Mouse (Mus musculus) spleen, adult 2 months (tissue): ENCODE measurements around the gene Ift81. TPM values are rescaled to one million over a fixed set of nuclear protein-coding genes. Genes with fewer than 3 reads are reported as not detected.

Source experiments
- DNase-seq, 2 experiments: peaks; one replicate each; pipeline versions ENCODE4 v3.0.0 to v3.0.0-alpha.2; 2012 to 2021; ENCODE audit warnings: low spot score in 2 of 2, low read depth in 1 of 2
- H3K27ac ChIP-seq: fragments of 200-500 bp; 2 replicates; pipeline ENCODE4 v1.5.1; 2012; ENCODE audit warnings: low read length, inconsistent platforms; ENCODE audit not compliant: insufficient read depth
- H3K27me3 ChIP-seq: fragments of 200-500 bp; 2 replicates; pipeline ENCODE4 v1.6.1; 2012; ENCODE audit warnings: mild to moderate bottlenecking, moderate library complexity, low read length, inconsistent platforms; ENCODE audit not compliant: control insufficient read depth, insufficient read depth
- H3K36me3 ChIP-seq: fragments of 200-500 bp; 2 replicates; pipeline ENCODE4 v1.6.1; 2012; ENCODE audit warnings: mild to moderate bottlenecking, low read length, inconsistent platforms; ENCODE audit not compliant: control insufficient read depth, insufficient read depth
- H3K4me1 ChIP-seq: fragments of 200-500 bp; 2 replicates; pipeline ENCODE4 v1.6.1; 2011; ENCODE audit warnings: inconsistent platforms; ENCODE audit not compliant: control insufficient read depth, insufficient read depth, insufficient read length
- H3K4me3 ChIP-seq: fragments of 200-500 bp; 2 replicates; pipeline ENCODE4 v1.5.1; 2011; ENCODE audit warnings: mild to moderate bottlenecking, inconsistent platforms; ENCODE audit not compliant: insufficient read depth, insufficient read length; ENCODE audit errors: extremely low read depth
- CTCF ChIP-seq: fragments of 200-500 bp; IDR thresholded peaks from 2 replicates; pipeline ENCODE4 v1.5.1; 2011; ENCODE audit warnings: mild to moderate bottlenecking, inconsistent platforms; ENCODE audit not compliant: insufficient read depth, insufficient read length, insufficient replicate concordance; ENCODE audit errors: extremely low read depth
- POLR2A ChIP-seq: fragments of 200-500 bp; IDR thresholded peaks from 2 replicates; pipeline ENCODE4 v1.6.1; 2011; ENCODE audit warnings: low read depth, low read length, inconsistent platforms
- WGBS: fragments of 180-500 bp; shearing (Covaris S2); methylation state at CpG from one replicate; pipeline ENCODE4 v1.1.7; 2018; 5-methylcytosine and 5-hydroxymethylcytosine counted together
- polyA plus RNA-seq: library from polyadenylated mRNA; depleted of rRNA; stranded (reverse); fragments of >200 nt; gene quantifications from 2 replicates; pipeline ENCODE4 v1.2.3, GENCODE M21; 2012

The Ift81 gene
- polyA plus RNA-seq, 1 experiment: 0.34 TPM

- Histone ChIP-seq H3K4me1 (peaks cover 6% of the 10 kb centered on the region; the same call in 1 of the 2 replicates), H3K36me3 (no peaks in the 10 kb centered on the region), H3K27ac (no peak overlapping the region), H3K27me3 (no peaks in the 10 kb centered on the region), H3K4me3 (no peak overlapping the region)
- WGBS: 12% methylated on average over 9 of the region's 9 CpGs
- TF ChIP-seq POLR2A: no peak
- TF ChIP-seq CTCF: no peak
- DNase-seq: no peak
Measured at GRCm38 (mm10) chr5:122511405-122511804, 102.9 kb downstream of the Ift81 start.

GRCm38 (mm10) chr5:122510651-122511157 is 103.6 kb downstream of the Ift81 start:
- TF ChIP-seq CTCF (no peak), POLR2A (no peak)
- 84% methylated on average over 17 of the region's 17 CpGs for WGBS
- Histone ChIP-seq H3K27me3 (no peaks in the 10 kb centered on the region), H3K36me3 (no peaks in the 10 kb centered on the region), H3K4me3 (no peak overlapping the region), H3K27ac (no peak overlapping the region), H3K4me1 (peaks cover 6% of the 10 kb centered on the region; the same call in 1 of the 2 replicates)
- no peak for DNase-seq

GRCm38 (mm10) chr5:122509608-122510007 is 104.7 kb downstream of the Ift81 start:
- TF ChIP-seq POLR2A (no peak), CTCF (no peak)
- Histone ChIP-seq H3K4me3 (no peak overlapping the region), H3K27me3 (no peaks in the 10 kb centered on the region), H3K36me3 (no peaks in the 10 kb centered on the region), H3K4me1 (peaks cover 6% of the 10 kb centered on the region; the same call in 1 of the 2 replicates), H3K27ac (no peak overlapping the region)
- DNase-seq: no peak
- WGBS: 46% methylated on average over 7 of the region's 7 CpGs

- H3K4me3 ChIP-seq: no peak overlapping the region
- TF ChIP-seq POLR2A: no peak
- no peak for TF ChIP-seq CTCF
- no peak overlapping the region for H3K27ac ChIP-seq
- H3K36me3 ChIP-seq: no peaks in the 10 kb centered on the region
- no peaks in the 10 kb centered on the region for H3K27me3 ChIP-seq
- 72% methylated on average over 11 of the region's 11 CpGs for WGBS
- DNase-seq: no peak
- no peaks in the 10 kb centered on the region; the same call in 1 of the 2 replicates for H3K4me1 ChIP-seq
Measured at GRCm38 (mm10) chr5:122508861-122509306, 105.4 kb downstream of the Ift81 start.

GRCm38 (mm10) chr5:122507396-122507795 is 106.9 kb downstream of the Ift81 start:
- no peak overlapping the region for H3K4me3 ChIP-seq
- no peak for DNase-seq
- no peaks in the 10 kb centered on the region for H3K36me3 ChIP-seq
- TF ChIP-seq POLR2A (no peak), CTCF (no peak)
- H3K27ac ChIP-seq: no peak overlapping the region
- no peaks in the 10 kb centered on the region for H3K4me1 ChIP-seq
- no peaks in the 10 kb centered on the region for H3K27me3 ChIP-seq

GRCm38 (mm10) chr5:122506462-122506861 is 107.9 kb downstream of the Ift81 start:
- no peak overlapping the region for H3K27ac ChIP-seq
- no peak for DNase-seq
- 0 out of 2 replicates have a peak, but pooled peaks cover 2% of the 10 kb centered on the region for H3K27me3 ChIP-seq
- H3K36me3 ChIP-seq: no peaks in the 10 kb centered on the region
- no peak overlapping the region for H3K4me3 ChIP-seq
- no peaks in the 10 kb centered on the region for H3K4me1 ChIP-seq
- no peak for TF ChIP-seq CTCF
- TF ChIP-seq POLR2A: no peak
- 89% methylated on average over 3 of the region's 3 CpGs for WGBS

GRCm38 (mm10) chr5:122505554-122505953 is 108.8 kb downstream of the Ift81 start:
- Histone ChIP-seq H3K4me3 (no peak overlapping the region), H3K4me1 (no peaks in the 10 kb centered on the region; the same call in 1 of the 2 replicates), H3K36me3 (no peaks in the 10 kb centered on the region), H3K27me3 (0 out of 2 replicates have a peak, but pooled peaks cover 2% of the 10 kb centered on the region), H3K27ac (no peak overlapping the region)
- DNase-seq: no peak
- WGBS: 89% methylated on average over 5 of the region's 5 CpGs
- TF ChIP-seq CTCF: no peak
- no peak for TF ChIP-seq POLR2A

- WGBS: 77% methylated on average over 4 of the region's 4 CpGs
- Histone ChIP-seq H3K4me3 (no peak overlapping the region), H3K4me1 (peaks cover 4% of the 10 kb centered on the region), H3K27me3 (0 out of 2 replicates have a peak, but pooled peaks cover 2% of the 10 kb centered on the region), H3K36me3 (no peaks in the 10 kb centered on the region), H3K27ac (no peak overlapping the region)
- no peak for TF ChIP-seq CTCF
- TF ChIP-seq POLR2A: no peak
- DNase-seq: no peak
Measured at GRCm38 (mm10) chr5:122503760-122504119, 110.6 kb downstream of the Ift81 start.
